Mouse (Mus musculus) forebrain, embryonic 12.5 days (tissue): ENCODE results near the gene Ppp1r3a. TPM values are rescaled to one million over a fixed set of nuclear protein-coding genes. Genes with fewer than 3 reads are reported as not detected.
A peak's percentile ranks its signal among the peaks of the same experiment; 100 is the strongest.

Experiments used
- ATAC-seq: fragments of 200-750 bp; cut with Nextera tagmentation; 2 replicates; pipeline ENCODE4 v1.8.0; 2017; ENCODE audit warnings: moderate TSS enrichment; ENCODE audit not compliant: low FRiP score
- H3K27ac ChIP-seq: fragments of 300-500 bp; sonication (generic); 2 replicates; pipeline ENCODE4 v1.5.1; 2016; ENCODE audit warnings: mild to moderate bottlenecking
- H3K27me3 ChIP-seq: fragments of 300-500 bp; sonication (generic); 2 replicates; pipeline ENCODE4 v1.6.1; 2016; ENCODE audit warnings: mild to moderate bottlenecking
- H3K36me3 ChIP-seq: fragments of 300-500 bp; sonication (generic); replicated peaks from 2 replicates; pipeline ENCODE4 v1.6.1; 2016; ENCODE audit warnings: mild to moderate bottlenecking
- H3K4me1 ChIP-seq: fragments of 300-500 bp; sonication (generic); 2 replicates; pipeline ENCODE4 v1.6.1; 2016
- H3K4me2 ChIP-seq: fragments of 300-500 bp; sonication (generic); 2 replicates; pipeline ENCODE4 v1.6.1; 2016; ENCODE audit warnings: mild to moderate bottlenecking, moderate library complexity
- H3K4me3 ChIP-seq: fragments of 300-500 bp; sonication (generic); replicated peaks from 2 replicates; pipeline ENCODE4 v1.5.1; 2016; ENCODE audit warnings: mild to moderate bottlenecking
- H3K9ac ChIP-seq: fragments of 300-500 bp; sonication (generic); 2 replicates; pipeline ENCODE4 v1.6.1; 2016; ENCODE audit warnings: mild to moderate bottlenecking
- H3K9me3 ChIP-seq: fragments of 300-500 bp; sonication (generic); 2 replicates; pipeline ENCODE4 v1.6.1; 2016
- WGBS: fragments of 180-500 bp; shearing (Covaris S2); methylation state at CpG from one replicate; pipeline ENCODE4 v1.1.7; 2016; 5-methylcytosine and 5-hydroxymethylcytosine counted together
- polyA plus RNA-seq: library from polyadenylated mRNA; unstranded; fragments of >200 nt; fragmentation: Nextera tagmentation; extraction: Ambion mirVana; gene quantifications from 2 replicates; pipeline ENCODE4 v1.2.1, GENCODE M21; 2016

Gene Ppp1r3a
- polyA plus RNA-seq = not detected in 2 replicates

- H3K4me3 ChIP-seq = no peak within 1 kb of the TSS
- H3K4me1 ChIP-seq = no peaks in the 10 kb centered on the region
- H3K27ac ChIP-seq = no peak within 1 kb of the TSS
- H3K9ac ChIP-seq = no peak within 1 kb of the TSS
- H3K4me2 ChIP-seq = no peak within 1 kb of the TSS
- no peaks in the 10 kb centered on the region for H3K27me3 ChIP-seq
- no peak for ATAC-seq
- 85% methylated on average over 7 of the region's 7 CpGs for WGBS
- H3K36me3 ChIP-seq = no peaks in the 10 kb centered on the region
- no peaks in the 10 kb centered on the region for H3K9me3 ChIP-seq
These were observed at the start of gene Ppp1r3a for GRCm38 (mm10) chr6:14754901-14755591. TSS of gene Ppp1r3a (minus strand) at chr6:14755274.

- ATAC-seq = no peak
- no peaks in the 10 kb centered on the region for H3K36me3 ChIP-seq
- no peaks in the 10 kb centered on the region for H3K9me3 ChIP-seq
- H3K27ac ChIP-seq = no peak overlapping the region
- H3K27me3 ChIP-seq = no peaks in the 10 kb centered on the region
- H3K4me2 ChIP-seq = no peak overlapping the region
- no peak overlapping the region for H3K9ac ChIP-seq
- no peak overlapping the region for H3K4me3 ChIP-seq
- H3K4me1 ChIP-seq = no peaks in the 10 kb centered on the region
- WGBS = 83% methylated on average over 1 of the region's 1 CpGs
These were observed 32.3 kb upstream of the Ppp1r3a start for GRCm38 (mm10) chr6:14787157-14787938.

- Histone ChIP-seq H3K9ac (no peak overlapping the region), H3K4me1 (no peaks in the 10 kb centered on the region), H3K9me3 (no peaks in the 10 kb centered on the region), H3K4me2 (no peak overlapping the region), H3K27me3 (no peaks in the 10 kb centered on the region), H3K4me3 (no peak overlapping the region), H3K27ac (no peak overlapping the region), H3K36me3 (no peaks in the 10 kb centered on the region)
- 92% methylated on average over 4 of the region's 4 CpGs for WGBS
- ATAC-seq = no peak
These were observed 22.8 kb upstream of the Ppp1r3a start for GRCm38 (mm10) chr6:14777920-14778319.

- Histone ChIP-seq H3K36me3 (no peaks in the 10 kb centered on the region), H3K9ac (no peak overlapping the region), H3K27me3 (no peaks in the 10 kb centered on the region), H3K4me1 (no peaks in the 10 kb centered on the region), H3K4me3 (no peak overlapping the region), H3K9me3 (no peaks in the 10 kb centered on the region), H3K27ac (no peak overlapping the region), H3K4me2 (no peak overlapping the region)
- 68% methylated on average over 2 of the region's 2 CpGs for WGBS
- no peak for ATAC-seq
These were observed 16.6 kb upstream of the Ppp1r3a start for GRCm38 (mm10) chr6:14771717-14772116.

GRCm38 (mm10) chr6:14757486-14757885 is 2.4 kb upstream of the Ppp1r3a start:
- H3K9me3 ChIP-seq = no peaks in the 10 kb centered on the region
- no peak overlapping the region for H3K27ac ChIP-seq
- no peaks in the 10 kb centered on the region for H3K36me3 ChIP-seq
- ATAC-seq = no peak
- no peaks in the 10 kb centered on the region for H3K27me3 ChIP-seq
- WGBS = 74% methylated on average over 3 of the region's 3 CpGs
- H3K4me1 ChIP-seq = no peaks in the 10 kb centered on the region
- H3K9ac ChIP-seq = no peak overlapping the region
- H3K4me3 ChIP-seq = no peak overlapping the region
- no peak overlapping the region for H3K4me2 ChIP-seq

GRCm38 (mm10) chr6:14753512-14753911 is 1.6 kb downstream of the Ppp1r3a start:
- no peak overlapping the region for H3K4me3 ChIP-seq
- H3K27me3 ChIP-seq = no peaks in the 10 kb centered on the region
- H3K4me1 ChIP-seq = no peaks in the 10 kb centered on the region
- no peak for ATAC-seq
- H3K27ac ChIP-seq = no peak overlapping the region
- 83% methylated on average over 4 of the region's 4 CpGs for WGBS
- H3K36me3 ChIP-seq = no peaks in the 10 kb centered on the region
- no peaks in the 10 kb centered on the region for H3K9me3 ChIP-seq
- H3K9ac ChIP-seq = no peak overlapping the region
- H3K4me2 ChIP-seq = no peak overlapping the region

- no peak overlapping the region for H3K9ac ChIP-seq
- H3K27ac ChIP-seq = no peak overlapping the region
- no peaks in the 10 kb centered on the region for H3K36me3 ChIP-seq
- no peak overlapping the region for H3K4me3 ChIP-seq
- 78% methylated on average over 1 of the region's 1 CpGs for WGBS
- no peaks in the 10 kb centered on the region for H3K27me3 ChIP-seq
- H3K4me2 ChIP-seq = no peak overlapping the region
- H3K4me1 ChIP-seq = no peaks in the 10 kb centered on the region
- no peaks in the 10 kb centered on the region for H3K9me3 ChIP-seq
- ATAC-seq = no peak
These were observed 2.9 kb downstream of the Ppp1r3a start for GRCm38 (mm10) chr6:14752211-14752610.

GRCm38 (mm10) chr6:14747000-14747399 is 8.1 kb downstream of the Ppp1r3a start:
- Histone ChIP-seq H3K4me1 (no peaks in the 10 kb centered on the region), H3K27me3 (no peaks in the 10 kb centered on the region), H3K4me3 (no peak overlapping the region), H3K9ac (no peak overlapping the region), H3K36me3 (no peaks in the 10 kb centered on the region), H3K9me3 (no peaks in the 10 kb centered on the region), H3K27ac (no peak overlapping the region), H3K4me2 (no peak overlapping the region)
- no peak for ATAC-seq
- 74% methylated on average over 2 of the region's 2 CpGs for WGBS

GRCm38 (mm10) chr6:14736017-14736416 is 19.1 kb downstream of the Ppp1r3a start:
- no peaks in the 10 kb centered on the region for H3K27me3 ChIP-seq
- H3K4me3 ChIP-seq = no peak overlapping the region
- ATAC-seq = no peak
- WGBS = 64% methylated on average over 2 of the region's 2 CpGs
- no peak overlapping the region for H3K4me2 ChIP-seq
- H3K27ac ChIP-seq = no peak overlapping the region
- H3K36me3 ChIP-seq = no peaks in the 10 kb centered on the region
- no peaks in the 10 kb centered on the region for H3K4me1 ChIP-seq
- no peak overlapping the region for H3K9ac ChIP-seq
- H3K9me3 ChIP-seq = no peaks in the 10 kb centered on the region

GRCm38 (mm10) chr6:14731011-14731410 is 24.1 kb downstream of the Ppp1r3a start:
- H3K9me3 ChIP-seq = no peaks in the 10 kb centered on the region
- H3K27me3 ChIP-seq = no peaks in the 10 kb centered on the region
- H3K4me1 ChIP-seq = no peaks in the 10 kb centered on the region
- H3K4me3 ChIP-seq = no peak overlapping the region
- no peak for ATAC-seq
- no peak overlapping the region for H3K4me2 ChIP-seq
- no peak overlapping the region for H3K27ac ChIP-seq
- no peak overlapping the region for H3K9ac ChIP-seq
- WGBS = 89% methylated on average over 5 of the region's 5 CpGs
- H3K36me3 ChIP-seq = no peaks in the 10 kb centered on the region

- Histone ChIP-seq H3K36me3 (no peaks in the 10 kb centered on the region), H3K4me2 (no peak overlapping the region), H3K4me3 (no peak overlapping the region), H3K27ac (no peak overlapping the region), H3K9me3 (no peaks in the 10 kb centered on the region), H3K9ac (no peak overlapping the region), H3K4me1 (peaks cover 4% of the 10 kb centered on the region; the same call in 1 of the 2 replicates), H3K27me3 (no peaks in the 10 kb centered on the region)
- 61% methylated on average over 4 of the region's 4 CpGs for WGBS
- no peak for ATAC-seq
These were observed 34.2 kb downstream of the Ppp1r3a start for GRCm38 (mm10) chr6:14720772-14721414.

- WGBS = 50% methylated on average over 6 of the region's 6 CpGs
- no peak overlapping the region for H3K9ac ChIP-seq
- H3K4me3 ChIP-seq = no peak overlapping the region
- ATAC-seq = peak; percentile 36; the same call in 1 of the 2 replicates
- H3K9me3 ChIP-seq = no peaks in the 10 kb centered on the region
- peaks cover 4% of the 10 kb centered on the region; the same call in 1 of the 2 replicates for H3K4me1 ChIP-seq
- no peak overlapping the region for H3K4me2 ChIP-seq
- H3K27ac ChIP-seq = no peak overlapping the region
- no peaks in the 10 kb centered on the region for H3K36me3 ChIP-seq
- no peaks in the 10 kb centered on the region for H3K27me3 ChIP-seq
These were observed 34.8 kb downstream of the Ppp1r3a start for GRCm38 (mm10) chr6:14720110-14720771.
